8 mouse cellular contexts compared by ENCODE assay signal in the genomic region with DNA sequence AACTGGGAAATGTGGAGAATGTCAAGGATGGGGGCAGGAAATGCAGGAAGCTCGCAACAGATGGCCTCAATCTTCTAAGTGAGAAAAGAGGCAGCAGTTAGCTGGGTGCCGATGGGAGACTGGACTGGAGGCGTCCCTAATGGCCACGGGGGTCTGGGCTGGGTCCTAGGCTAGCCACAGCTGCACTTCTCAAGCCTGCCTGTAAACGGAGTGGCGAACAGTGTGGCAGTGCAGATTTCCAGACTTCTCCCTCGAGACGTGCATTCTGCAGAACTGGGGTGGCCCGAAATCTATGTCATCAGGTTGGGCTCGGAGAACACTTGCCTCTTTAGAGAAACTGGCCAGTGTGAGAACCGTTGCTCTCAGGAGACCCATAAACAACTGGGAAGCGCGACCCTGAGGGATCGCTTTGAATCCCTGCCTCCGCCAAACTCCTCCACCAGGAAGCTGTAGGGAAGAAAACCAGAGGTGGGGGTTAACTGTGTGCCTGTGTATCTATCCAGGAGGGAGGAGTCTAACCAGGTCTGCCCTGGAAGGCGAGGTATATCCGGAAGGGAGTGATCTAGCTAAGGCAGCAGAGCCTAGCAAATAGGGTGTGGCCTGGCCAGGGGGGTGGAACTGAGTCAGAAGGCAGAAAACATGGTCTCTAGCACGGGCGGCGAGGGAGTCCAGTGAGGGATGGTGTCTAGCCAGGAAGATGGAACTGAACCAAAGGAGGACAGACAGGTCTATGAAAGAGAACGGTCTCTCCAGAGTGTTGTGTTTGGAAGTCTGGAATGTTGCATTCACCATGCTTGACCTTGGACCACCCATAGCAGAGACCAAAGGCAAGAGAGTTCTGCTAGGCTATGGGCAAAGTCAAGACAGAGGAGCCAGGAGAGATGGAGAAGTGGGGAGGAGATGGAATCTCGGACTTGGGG.
DNase-seq lines count a peak whose midpoint lies in the region; ATAC-seq and TF ChIP-seq lines count a peak whose summit lies in the region.

No protein-coding gene starts in this region.

- H3K4me3 ChIP-seq in ES-E14 (ENCODE audit: insufficient read depth in 1 of 2, low read depth in 1 of 2, low read length in 2 of 2, poor library complexity in 1 of 2, severe bottlenecking in 1 of 2) = peak overlapping the region; percentile 52 to 72
- H3K4me3 ChIP-seq in bone marrow macrophage, adult 2 months (ENCODE audit: insufficient read depth, low read length) = peak overlapping the region; percentile 40
- H3K4me3 ChIP-seq in hindbrain, embryonic 13.5 days = peak overlapping the region; percentile 22

- H3K27ac ChIP-seq in ES-E14 (ENCODE audit: insufficient read depth, low read depth, low read length, poor library complexity, severe bottlenecking) = peak overlapping the region; percentile 63
- H3K27ac ChIP-seq in bone marrow macrophage, adult 2 months (ENCODE audit: insufficient read depth, low read depth, low read length) = peak overlapping the region; percentile 80
- no peak overlapping the region for H3K27ac ChIP-seq in hindbrain, embryonic 13.5 days

- in situ Hi-C loops in ES-E14 (cut with MboI; ENCODE audit: low sequenced_read_pairs in 2 of 2, unreplicated experiment in 2 of 2) = no loop called here

- no peaks in the 10 kb centered on the region for H3K36me3 ChIP-seq in ES-E14 (ENCODE audit: control insufficient read depth, insufficient read depth, low read length, poor library complexity, severe bottlenecking)
- H3K36me3 ChIP-seq in hindbrain, embryonic 13.5 days = no peaks in the 10 kb centered on the region

- H3K4me2 ChIP-seq in hindbrain, embryonic 13.5 days = peak overlapping the region; percentile 47

- WGBS in hindbrain, embryonic 13.5 days = 5% methylated on average over 22 of the region's 22 CpGs

- TF ChIP-seq POLR2A in bone marrow macrophage, adult 2 months (IDR thresholded peaks at IDR 0.05; ENCODE audit: borderline replicate concordance, low read depth, low read length) = no peak

- peak; percentile 82 for ATAC-seq in frontal cortex, adult (ENCODE audit: low TSS enrichment)
- ATAC-seq in hindbrain, embryonic 13.5 days (ENCODE audit: low FRiP score) = peak; percentile 70

- peak; percentile 73 for DNase-seq in ES-E14 (ENCODE audit: low read depth, low spot score)
- DNase-seq in layer of hippocampus, postnatal 36 days = peak; percentile 27 to 39
- DNase-seq in lung, postnatal 4 days = peak; percentile 73 to 87
- peak; percentile 63 for DNase-seq in right cerebral cortex, adult 18-20 months
- peak; percentile 57 to 63 for DNase-seq in urinary bladder, postnatal 4 days (ENCODE audit: low spot score in 2 of 2)

- H3K4me1 ChIP-seq in ES-E14 (ENCODE audit: control insufficient read depth in 2 of 2, insufficient read depth in 2 of 2, low read length in 2 of 2, poor library complexity in 1 of 2) = peaks cover 7 to 38% of the 10 kb centered on the region in 2 experiments
- H3K4me1 ChIP-seq in bone marrow macrophage, adult 2 months (ENCODE audit: control insufficient read depth, insufficient read depth, low read length) = peaks cover 43% of the 10 kb centered on the region
- H3K4me1 ChIP-seq in hindbrain, embryonic 13.5 days (replicated peaks) = peaks cover 22% of the 10 kb centered on the region

- 0 out of 2 replicates have a peak, but pooled peaks cover 11% of the 10 kb centered on the region for H3K27me3 ChIP-seq in hindbrain, embryonic 13.5 days

- no peak for TF ChIP-seq CTCF in bone marrow macrophage, adult 2 months (IDR thresholded peaks at IDR 0.05; ENCODE audit: low read depth, low read length)

- H3K9me3 ChIP-seq in ES-E14 (ENCODE audit: control insufficient read depth, insufficient read depth, low read depth, low read length) = no peaks in the 10 kb centered on the region
- H3K9me3 ChIP-seq in hindbrain, embryonic 13.5 days = peaks cover 3% of the 10 kb centered on the region; the same call in 1 of the 2 replicates

- H3K9ac ChIP-seq in ES-E14 (ENCODE audit: insufficient read depth, low read depth, low read length, poor library complexity, severe bottlenecking) = peak overlapping the region; percentile 65
- H3K9ac ChIP-seq in hindbrain, embryonic 13.5 days = peak overlapping the region; percentile 19; the same call in 1 of the 2 replicates

TF ChIP-seq in ES-E14, 5 proteins besides CTCF, POLR2A, EP300 and RAD21:
- TF ChIP-seq ZNF384 (IDR thresholded peaks at IDR 0.05; ENCODE audit: low read depth, low read length) = no peak
- TF ChIP-seq HCFC1 (IDR thresholded peaks at IDR 0.05; ENCODE audit: borderline replicate concordance, insufficient read depth, low read length) = no peak
- TF ChIP-seq ZC3H11A (IDR thresholded peaks at IDR 0.05; ENCODE audit: borderline replicate concordance, low read depth, low read length) = no peak
- no peak for TF ChIP-seq CHD2 (IDR thresholded peaks at IDR 0.05; ENCODE audit: low read depth, low read length)
- TF ChIP-seq MAFK (IDR thresholded peaks at IDR 0.05; ENCODE audit: insufficient read depth, low read depth, low read length) = no peak
TF ChIP-seq in ES-E14: peak in this region for 0.
